Mouse (Mus musculus) embryonic facial prominence, embryonic 13.5 days (tissue): ENCODE data around the gene Ttll6. TPM values are rescaled to one million over a fixed set of nuclear protein-coding genes. Genes with fewer than 3 reads are reported as not detected.

Experiments used
- ATAC-seq: fragments of 200-750 bp; cut with Nextera tagmentation; 2 replicates; pipeline ENCODE4 v1.8.0; 2017; ENCODE audit warnings: low read depth; ENCODE audit not compliant: insufficient number of reproducible peaks, insufficient read depth, low FRiP score, low TSS enrichment
- H3K27ac ChIP-seq: fragments of 300-500 bp; sonication (generic); 2 replicates; pipeline ENCODE4 v1.5.1; 2015; ENCODE audit warnings: moderate library complexity, mild to moderate bottlenecking, inconsistent platforms
- H3K27me3 ChIP-seq: fragments of 300-500 bp; sonication (generic); 2 replicates; pipeline ENCODE4 v1.6.1; 2015; ENCODE audit warnings: mild to moderate bottlenecking, inconsistent platforms
- H3K36me3 ChIP-seq: fragments of 300-500 bp; sonication (generic); 2 replicates; pipeline ENCODE4 v1.6.1; 2015; ENCODE audit warnings: mild to moderate bottlenecking, inconsistent platforms
- H3K4me1 ChIP-seq: fragments of 300-500 bp; sonication (generic); 2 replicates; pipeline ENCODE4 v1.6.1; 2015; ENCODE audit warnings: inconsistent platforms
- H3K4me2 ChIP-seq: fragments of 300-500 bp; sonication (generic); 2 replicates; pipeline ENCODE4 v1.6.1; 2015; ENCODE audit warnings: moderate library complexity, mild to moderate bottlenecking, inconsistent platforms
- H3K4me3 ChIP-seq: fragments of 300-500 bp; sonication (generic); 2 replicates; pipeline ENCODE4 v1.5.1; 2015; ENCODE audit warnings: mild to moderate bottlenecking, inconsistent platforms
- H3K9ac ChIP-seq: fragments of 300-500 bp; sonication (generic); 2 replicates; pipeline ENCODE4 v1.6.1; 2015; ENCODE audit warnings: mild to moderate bottlenecking, inconsistent platforms
- H3K9me3 ChIP-seq: fragments of 300-500 bp; sonication (generic); 2 replicates; pipeline ENCODE4 v1.6.1; 2016; ENCODE audit warnings: inconsistent platforms
- WGBS: fragments of 180-500 bp; shearing (Covaris S2); methylation state at CpG from one replicate; pipeline ENCODE4 v1.1.7; 2015; ENCODE audit warnings: mixed read lengths; 5-methylcytosine and 5-hydroxymethylcytosine counted together
- polyA plus RNA-seq: library from polyadenylated mRNA; unstranded; fragments of >200 nt; fragmentation: Nextera tagmentation; extraction: Ambion mirVana; gene quantifications from 2 replicates; pipeline ENCODE4 v1.2.1, GENCODE M21; 2015

Ttll6 gene
- polyA plus RNA-seq, 1 experiment from 2014 or later: 0.08 TPM

- Histone ChIP-seq H3K4me2 (no peak overlapping the region), H3K4me3 (no peak overlapping the region), H3K4me1 (no peaks in the 10 kb centered on the region), H3K9ac (no peak overlapping the region), H3K9me3 (no peaks in the 10 kb centered on the region), H3K27me3 (peaks cover 100% of the 10 kb centered on the region), H3K36me3 (no peaks in the 10 kb centered on the region), H3K27ac (no peak overlapping the region)
- no peak for ATAC-seq
- WGBS: 1% methylated on average over 22 of the region's 22 CpGs
These were observed 65.8 kb downstream of the Ttll6 start for GRCm38 (mm10) chr11:96199181-96200086.

- H3K27me3 ChIP-seq: peaks cover 100% of the 10 kb centered on the region
- no peak for ATAC-seq
- H3K36me3 ChIP-seq: no peaks in the 10 kb centered on the region
- no peaks in the 10 kb centered on the region for H3K9me3 ChIP-seq
- no peak overlapping the region for H3K9ac ChIP-seq
- H3K4me1 ChIP-seq: no peaks in the 10 kb centered on the region
- H3K4me3 ChIP-seq: no peak overlapping the region
- whole genome bisulfite sequencing: 1% methylated on average over 14 of the region's 14 CpGs
- no peak overlapping the region for H3K27ac ChIP-seq
- H3K4me2 ChIP-seq: no peak overlapping the region
These were observed 66.6 kb downstream of the Ttll6 start for GRCm38 (mm10) chr11:96200183-96200655.

GRCm38 (mm10) chr11:96201741-96202140 lies 68.2 kb downstream of the Ttll6 start:
- Histone ChIP-seq H3K4me1 (no peaks in the 10 kb centered on the region), H3K4me2 (no peak overlapping the region), H3K27me3 (peaks cover 100% of the 10 kb centered on the region), H3K36me3 (no peaks in the 10 kb centered on the region), H3K9ac (no peak overlapping the region), H3K9me3 (no peaks in the 10 kb centered on the region), H3K27ac (no peak overlapping the region), H3K4me3 (no peak overlapping the region)
- no peak for ATAC-seq

GRCm38 (mm10) chr11:96202401-96203081 lies 69.0 kb downstream of the Ttll6 start:
- WGBS: 3% methylated on average over 14 of the region's 14 CpGs
- no peak for ATAC-seq
- Histone ChIP-seq H3K4me2 (no peak overlapping the region), H3K36me3 (no peaks in the 10 kb centered on the region), H3K9me3 (no peaks in the 10 kb centered on the region), H3K4me3 (no peak overlapping the region), H3K4me1 (no peaks in the 10 kb centered on the region), H3K27ac (no peak overlapping the region), H3K27me3 (peaks cover 100% of the 10 kb centered on the region), H3K9ac (no peak overlapping the region)

GRCm38 (mm10) chr11:96203182-96203788 lies 69.7 kb downstream of the Ttll6 start:
- no peak overlapping the region for H3K4me3 ChIP-seq
- H3K9me3 ChIP-seq: no peaks in the 10 kb centered on the region
- peaks cover 100% of the 10 kb centered on the region for H3K27me3 ChIP-seq
- no peaks in the 10 kb centered on the region for H3K36me3 ChIP-seq
- no peak overlapping the region for H3K9ac ChIP-seq
- H3K4me1 ChIP-seq: no peaks in the 10 kb centered on the region
- no peak for ATAC-seq
- H3K27ac ChIP-seq: no peak overlapping the region
- H3K4me2 ChIP-seq: no peak overlapping the region
- under 1% methylated on average over 37 of the region's 37 CpGs for WGBS

GRCm38 (mm10) chr11:96203789-96204186 lies 70.2 kb downstream of the Ttll6 start:
- no peak overlapping the region for H3K27ac ChIP-seq
- H3K4me3 ChIP-seq: no peak overlapping the region
- no peak overlapping the region for H3K4me2 ChIP-seq
- H3K27me3 ChIP-seq: peaks cover 100% of the 10 kb centered on the region
- no peak for ATAC-seq
- no peaks in the 10 kb centered on the region for H3K36me3 ChIP-seq
- H3K4me1 ChIP-seq: no peaks in the 10 kb centered on the region
- no peaks in the 10 kb centered on the region for H3K9me3 ChIP-seq
- H3K9ac ChIP-seq: no peak overlapping the region
- 1% methylated on average over 16 of the region's 16 CpGs for WGBS

GRCm38 (mm10) chr11:96204351-96204750 lies 70.8 kb downstream of the Ttll6 start:
- 3% methylated on average over 11 of the region's 11 CpGs for WGBS
- Histone ChIP-seq H3K4me1 (no peaks in the 10 kb centered on the region), H3K27me3 (peaks cover 100% of the 10 kb centered on the region), H3K36me3 (no peaks in the 10 kb centered on the region), H3K4me3 (no peak overlapping the region), H3K9me3 (no peaks in the 10 kb centered on the region), H3K9ac (no peak overlapping the region), H3K4me2 (no peak overlapping the region), H3K27ac (no peak overlapping the region)
- ATAC-seq: no peak

GRCm38 (mm10) chr11:96205426-96206131 lies 72.0 kb downstream of the Ttll6 start:
- WGBS: 3% methylated on average over 15 of the region's 15 CpGs
- no peak overlapping the region for H3K27ac ChIP-seq
- H3K4me3 ChIP-seq: no peak overlapping the region
- H3K9me3 ChIP-seq: no peaks in the 10 kb centered on the region
- H3K27me3 ChIP-seq: peaks cover 100% of the 10 kb centered on the region
- no peak overlapping the region for H3K9ac ChIP-seq
- no peak for ATAC-seq
- no peak overlapping the region for H3K4me2 ChIP-seq
- H3K36me3 ChIP-seq: no peaks in the 10 kb centered on the region
- H3K4me1 ChIP-seq: no peaks in the 10 kb centered on the region

Other genes with a start within 250 kb of the Ttll6 start
- 0.11 and 0.45 TPM in 2 replicates for gene B4galnt2, start 218.9 kb upstream of the Ttll6 start, polyA plus RNA-seq
- gene Igf2bp1, start 127.8 kb upstream of the Ttll6 start, polyA plus RNA-seq: 52.6 and 65.4 TPM in 2 replicates
- gene Gip, start 109.2 kb upstream of the Ttll6 start, polyA plus RNA-seq: not detected in 2 replicates
- gene Snf8, start 98.9 kb upstream of the Ttll6 start, polyA plus RNA-seq: 95.5 and 107 TPM in 2 replicates
- 39.8 and 43.2 TPM in 2 replicates for gene Ube2z, start 68.4 kb upstream of the Ttll6 start, polyA plus RNA-seq
- 513 and 576 TPM in 2 replicates for gene Atp5g1, start 58.1 kb upstream of the Ttll6 start, polyA plus RNA-seq
- gene Calcoco2, start 21.8 kb upstream of the Ttll6 start, polyA plus RNA-seq: not detected in 2 replicates
- gene Hoxb13, start 60.5 kb downstream of the Ttll6 start, polyA plus RNA-seq: not detected in 2 replicates
- 0.13 TPM in 1 of 2 replicates, not detected in the other for gene Hoxb9, start 137.7 kb downstream of the Ttll6 start, polyA plus RNA-seq
- gene Hoxb8, start 148.1 kb downstream of the Ttll6 start, polyA plus RNA-seq: 0.37 TPM in 1 of 2 replicates, not detected in the other
- gene Hoxb7, start 152.8 kb downstream of the Ttll6 start, polyA plus RNA-seq: 0.15 TPM in 1 of 2 replicates, not detected in the other
- 4.0 TPM in 1 of 2 replicates, not detected in the other for gene Hoxb6, start 158.7 kb downstream of the Ttll6 start, polyA plus RNA-seq
- gene Hoxb5, start 169.6 kb downstream of the Ttll6 start, polyA plus RNA-seq: 6.0 TPM in 1 of 2 replicates, not detected in the other
- gene Hoxb4, start 184.5 kb downstream of the Ttll6 start, polyA plus RNA-seq: 0.13 TPM in 1 of 2 replicates, not detected in the other
- not detected in 2 replicates for gene Hoxb3, start 189.5 kb downstream of the Ttll6 start, polyA plus RNA-seq
- 0.28 and 0.52 TPM in 2 replicates for gene Hoxb2, start 216.7 kb downstream of the Ttll6 start, polyA plus RNA-seq
- gene Hoxb1, start 232.0 kb downstream of the Ttll6 start, polyA plus RNA-seq: not detected in 2 replicates